Mouse (Mus musculus): ENCODE measurements around the gene Lgals2.

DNA sequence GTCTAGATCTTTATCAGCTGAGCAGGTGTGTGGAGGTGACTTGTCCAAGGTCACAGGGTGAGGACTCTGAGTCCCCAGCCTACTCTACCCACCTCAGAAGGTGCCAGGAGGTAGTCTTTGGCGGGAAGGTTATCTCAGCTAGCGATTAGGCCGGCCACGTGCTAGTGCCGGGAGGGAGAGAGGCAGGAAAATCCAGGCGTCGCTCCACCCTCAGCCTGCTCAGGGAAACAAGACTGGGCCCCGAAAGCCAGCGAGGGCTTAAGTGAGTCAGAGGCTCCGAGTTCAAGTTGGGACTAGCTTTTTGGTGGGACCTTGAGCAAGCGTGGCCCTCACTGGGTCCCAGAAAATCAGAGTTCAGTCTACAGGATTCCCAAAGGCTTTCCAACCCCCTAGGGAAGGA lies 10.0 kb downstream of the Lgals2 start:
- TF ChIP-seq CTCF (conservative IDR thresholded peaks at IDR 0.05; ENCODE audit: low read length) = no peak
- TF ChIP-seq NANOG (IDR thresholded peaks at IDR 0.05; ENCODE audit: borderline replicate concordance, low read length) = no peak
- TF ChIP-seq POU5F1 (IDR thresholded peaks at IDR 0.05; ENCODE audit: borderline replicate concordance, low read length) = no peak
